Mouse (Mus musculus) forebrain, embryonic 16.5 days (tissue): ENCODE measurements around the gene Atn1. TPM values are rescaled to one million over a fixed set of nuclear protein-coding genes. Genes with fewer than 3 reads are reported as not detected.
A peak's percentile ranks its signal among the peaks of the same experiment; 100 is the strongest.

ENCODE experiments used
- ATAC-seq: fragments of 200-750 bp; cut with Nextera tagmentation; 2 replicates; pipeline ENCODE4 v1.8.0; 2017; ENCODE audit warnings: mild to moderate bottlenecking, moderate library complexity
- H3K27ac ChIP-seq: fragments of 300-500 bp; sonication (generic); 2 replicates; pipeline ENCODE4 v1.5.1; 2014; ENCODE audit warnings: low read length, control low read depth
- H3K27me3 ChIP-seq: fragments of 300-500 bp; sonication (generic); replicated peaks from 2 replicates; pipeline ENCODE4 v1.6.1; 2014; ENCODE audit warnings: low read length; ENCODE audit not compliant: control insufficient read depth, insufficient read depth
- H3K36me3 ChIP-seq: fragments of 300-500 bp; sonication (generic); 2 replicates; pipeline ENCODE4 v1.6.1; 2014; ENCODE audit not compliant: control insufficient read depth, insufficient read depth
- H3K4me1 ChIP-seq: fragments of 300-500 bp; sonication (generic); replicated peaks from 2 replicates; pipeline ENCODE4 v1.6.1; 2014; ENCODE audit warnings: low read length; ENCODE audit not compliant: control insufficient read depth, insufficient read depth
- H3K4me2 ChIP-seq: fragments of 300-500 bp; sonication (generic); 2 replicates; pipeline ENCODE4 v1.6.1; 2014; ENCODE audit warnings: mild to moderate bottlenecking, low read length, control low read depth
- H3K4me3 ChIP-seq: fragments of 300-500 bp; sonication (generic); replicated peaks from 2 replicates; pipeline ENCODE4 v1.5.1; 2014; ENCODE audit warnings: mild to moderate bottlenecking, low read length, control low read depth
- H3K9ac ChIP-seq: fragments of 300-500 bp; sonication (generic); replicated peaks from 2 replicates; pipeline ENCODE4 v1.6.1; 2014; ENCODE audit warnings: low read depth, low read length, control low read depth
- H3K9me3 ChIP-seq: fragments of 300-500 bp; sonication (generic); 2 replicates; pipeline ENCODE4 v1.6.1; 2016; ENCODE audit warnings: low read length; ENCODE audit not compliant: control insufficient read depth
- WGBS: fragments of 180-500 bp; shearing (Covaris S2); extraction: QIAGEN DNeasy Blood & Tissue Kit; methylation state at CpG from one replicate; pipeline ENCODE4 v1.1.7; 2014; 5-methylcytosine and 5-hydroxymethylcytosine counted together
- polyA plus RNA-seq: library from polyadenylated mRNA; unstranded; fragments of >200 nt; fragmentation: Nextera tagmentation; extraction: Ambion mirVana; gene quantifications from 2 replicates; pipeline ENCODE4 v1.2.1, GENCODE M21; 2015

The Atn1 gene
- polyA plus RNA-seq, 1 experiment from 2014 or later = 27.0 TPM

- H3K4me1 ChIP-seq = peaks cover 43% of the 10 kb centered on the region
- H3K9ac ChIP-seq = peak overlapping the region; percentile 82
- H3K27me3 ChIP-seq = no peaks in the 10 kb centered on the region
- H3K4me3 ChIP-seq = peak overlapping the region; percentile 64
- H3K36me3 ChIP-seq = no peaks in the 10 kb centered on the region
- peak overlapping the region; percentile 95 for H3K27ac ChIP-seq
- ATAC-seq = no peak
- H3K4me2 ChIP-seq = peak overlapping the region; percentile 54
- WGBS = 5% methylated on average over 5 of the region's 5 CpGs
- no peaks in the 10 kb centered on the region for H3K9me3 ChIP-seq
These were observed 1.1 kb upstream of the Atn1 start for GRCm38 (mm10) chr6:124757351-124757880.

GRCm38 (mm10) chr6:124756652-124757350, 477 bp upstream of the Atn1 start:
- 1% methylated on average over 47 of the region's 54 CpGs for WGBS
- peak overlapping the region; percentile 95 for H3K27ac ChIP-seq
- H3K4me1 ChIP-seq = peaks cover 43% of the 10 kb centered on the region
- no peaks in the 10 kb centered on the region for H3K36me3 ChIP-seq
- H3K4me2 ChIP-seq = peak overlapping the region; percentile 54
- H3K9ac ChIP-seq = peak overlapping the region; percentile 82
- ATAC-seq = peak; percentile 72
- no peaks in the 10 kb centered on the region for H3K9me3 ChIP-seq
- no peaks in the 10 kb centered on the region for H3K27me3 ChIP-seq
- H3K4me3 ChIP-seq = peak overlapping the region; percentile 64

GRCm38 (mm10) chr6:124755306-124755705, 1.0 kb downstream of the Atn1 start:
- no peaks in the 10 kb centered on the region for H3K36me3 ChIP-seq
- no peaks in the 10 kb centered on the region for H3K9me3 ChIP-seq
- H3K4me1 ChIP-seq = peaks cover 43% of the 10 kb centered on the region
- WGBS = 0% methylated on average over 3 of the region's 3 CpGs
- H3K4me3 ChIP-seq = peak overlapping the region; percentile 64
- H3K4me2 ChIP-seq = peak overlapping the region; percentile 57
- no peaks in the 10 kb centered on the region for H3K27me3 ChIP-seq
- no peak for ATAC-seq
- peak overlapping the region; percentile 95 for H3K27ac ChIP-seq
- peak overlapping the region; percentile 82 for H3K9ac ChIP-seq

GRCm38 (mm10) chr6:124753861-124754260, 2.5 kb downstream of the Atn1 start:
- Histone ChIP-seq H3K27me3 (no peaks in the 10 kb centered on the region), H3K4me2 (no peak overlapping the region)
- WGBS = 95% methylated on average over 2 of the region's 2 CpGs

GRCm38 (mm10) chr6:124750405-124750804, 5.9 kb downstream of the Atn1 start:
- WGBS = 87% methylated on average over 8 of the region's 8 CpGs
- Histone ChIP-seq H3K27ac (no peak overlapping the region), H3K9me3 (no peaks in the 10 kb centered on the region), H3K4me2 (no peak overlapping the region), H3K4me1 (peaks cover 29% of the 10 kb centered on the region), H3K4me3 (no peak overlapping the region), H3K9ac (no peak overlapping the region), H3K27me3 (no peaks in the 10 kb centered on the region), H3K36me3 (peaks cover 10% of the 10 kb centered on the region)
- no peak for ATAC-seq

More at GRCm38 (mm10) chr6:124753861-124754260, 2.5 kb downstream of the Atn1 start:
- Histone ChIP-seq H3K9me3 (no peaks in the 10 kb centered on the region), H3K9ac (no peak overlapping the region), H3K36me3 (0 out of 2 replicates have a peak, but pooled peaks cover 3% of the 10 kb centered on the region), H3K4me1 (peaks cover 40% of the 10 kb centered on the region), H3K4me3 (no peak overlapping the region), H3K27ac (no peak overlapping the region)
- no peak for ATAC-seq

- ATAC-seq = no peak
- no peak overlapping the region for H3K27ac ChIP-seq
- H3K9ac ChIP-seq = no peak overlapping the region
- H3K27me3 ChIP-seq = no peaks in the 10 kb centered on the region
- peaks cover 18% of the 10 kb centered on the region for H3K4me1 ChIP-seq
- peaks cover 15% of the 10 kb centered on the region for H3K36me3 ChIP-seq
- H3K4me2 ChIP-seq = peak overlapping the region; percentile 75
- peak overlapping the region; percentile 50; the same call in 1 of the 2 replicates for H3K4me3 ChIP-seq
- no peaks in the 10 kb centered on the region for H3K9me3 ChIP-seq
- 83% methylated on average over 7 of the region's 7 CpGs for WGBS
These were observed 9.4 kb downstream of the Atn1 start for GRCm38 (mm10) chr6:124746654-124747632.

GRCm38 (mm10) chr6:124746296-124746605, 10.1 kb downstream of the Atn1 start:
- peak overlapping the region; percentile 74 for H3K9ac ChIP-seq
- no peaks in the 10 kb centered on the region for H3K27me3 ChIP-seq
- peak overlapping the region; percentile 75 for H3K4me2 ChIP-seq
- H3K4me3 ChIP-seq = peak overlapping the region; percentile 50
- no peaks in the 10 kb centered on the region for H3K9me3 ChIP-seq
- 15% methylated on average over 8 of the region's 8 CpGs for WGBS
- ATAC-seq = peak; percentile 1
- H3K36me3 ChIP-seq = peaks cover 15% of the 10 kb centered on the region
- H3K27ac ChIP-seq = peak overlapping the region; percentile 81
- H3K4me1 ChIP-seq = peaks cover 23% of the 10 kb centered on the region

GRCm38 (mm10) chr6:124745490-124746295, 10.6 kb downstream of the Atn1 start:
- no peaks in the 10 kb centered on the region for H3K27me3 ChIP-seq
- under 1% methylated on average over 76 of the region's 85 CpGs for WGBS
- H3K4me2 ChIP-seq = peak overlapping the region; percentile 75
- ATAC-seq = peak; percentile 82
- H3K4me3 ChIP-seq = peak overlapping the region; percentile 50
- peak overlapping the region; percentile 74 for H3K9ac ChIP-seq
- no peaks in the 10 kb centered on the region for H3K9me3 ChIP-seq
- peaks cover 15% of the 10 kb centered on the region for H3K36me3 ChIP-seq
- H3K27ac ChIP-seq = peak overlapping the region; percentile 81
- H3K4me1 ChIP-seq = peaks cover 23% of the 10 kb centered on the region
